In genomic region chr11:79214015-79214418, GRCm38 (mm10) we compare ENCODE assay signal across 8 mouse cellular contexts. TPM values are rescaled to one million over a fixed set of nuclear protein-coding genes. Genes with fewer than 3 reads are reported as not detected.
DNase-seq lines count a peak whose midpoint lies in the region; ATAC-seq and TF ChIP-seq lines count a peak whose summit lies in the region.

No protein-coding gene starts in this region.

- no peak overlapping the region for H3K4me2 ChIP-seq in embryonic facial prominence, embryonic 13.5 days
- no peak overlapping the region for H3K4me2 ChIP-seq in kidney, embryonic 14.5 days (replicated peaks; ENCODE audit: low read depth, low read length)
- H3K4me2 ChIP-seq in limb, embryonic 14.5 days (replicated peaks; ENCODE audit: low read depth, low read length, severe bottlenecking) = no peak overlapping the region
- no peak overlapping the region for H3K4me2 ChIP-seq in midbrain, embryonic 16.5 days (ENCODE audit: low read length)

- H3K9ac ChIP-seq in embryonic facial prominence, embryonic 13.5 days = no peak overlapping the region
- no peak overlapping the region; the same call in 1 of the 2 replicates for H3K9ac ChIP-seq in kidney, embryonic 14.5 days (ENCODE audit: low read depth, low read length)
- H3K9ac ChIP-seq in limb, embryonic 14.5 days (ENCODE audit: low read depth, low read length, severe bottlenecking) = no peak overlapping the region
- H3K9ac ChIP-seq in midbrain, embryonic 16.5 days (ENCODE audit: low read depth, low read length) = no peak overlapping the region

- H3K27me3 ChIP-seq in embryonic facial prominence, embryonic 13.5 days = no peaks in the 10 kb centered on the region
- no peaks in the 10 kb centered on the region for H3K27me3 ChIP-seq in kidney, embryonic 14.5 days (ENCODE audit: control insufficient read depth, insufficient read depth, low read length)
- no peaks in the 10 kb centered on the region for H3K27me3 ChIP-seq in limb, embryonic 14.5 days (ENCODE audit: control insufficient read depth, insufficient read depth, low read length)
- no peaks in the 10 kb centered on the region for H3K27me3 ChIP-seq in midbrain, embryonic 16.5 days (ENCODE audit: control insufficient read depth, insufficient read depth, low read depth, low read length)
- no peaks in the 10 kb centered on the region for H3K27me3 ChIP-seq in spleen, adult 2 months (ENCODE audit: control insufficient read depth, insufficient read depth, low read length)

- TF ChIP-seq CTCF in spleen, adult 2 months (IDR thresholded peaks at IDR 0.05; ENCODE audit: extremely low read depth, insufficient read depth, insufficient read length, insufficient replicate concordance) = peak; percentile 99

- H3K36me3 ChIP-seq in embryonic facial prominence, embryonic 13.5 days = no peaks in the 10 kb centered on the region
- H3K36me3 ChIP-seq in kidney, embryonic 14.5 days (ENCODE audit: control insufficient read depth, insufficient read depth, low read length) = no peaks in the 10 kb centered on the region
- H3K36me3 ChIP-seq in limb, embryonic 14.5 days (ENCODE audit: control insufficient read depth, insufficient read depth, low read length) = no peaks in the 10 kb centered on the region
- H3K36me3 ChIP-seq in midbrain, embryonic 16.5 days (ENCODE audit: control insufficient read depth, insufficient read depth, low read length) = no peaks in the 10 kb centered on the region
- no peaks in the 10 kb centered on the region for H3K36me3 ChIP-seq in spleen, adult 2 months (ENCODE audit: control insufficient read depth, insufficient read depth, low read length)

- peak; percentile 95 for DNase-seq in 3T3-L1 (ENCODE audit: low read depth, low spot score)
- peak; percentile 97 to 98 for DNase-seq in adrenal gland, postnatal 36 days
- peak; percentile 95 to 98 for DNase-seq in heart, adult 9 months (ENCODE audit: low spot score in 2 of 2)
- peak; percentile 64 for DNase-seq in limb, embryonic 14.5 days (ENCODE audit: low spot score)
- peak; percentile 39 to 82 for DNase-seq in spleen, adult 2 months (ENCODE audit: low read depth in 1 of 2, low spot score in 2 of 2)

- 0 out of 2 replicates have a peak, but pooled peaks cover 5% of the 10 kb centered on the region for H3K4me1 ChIP-seq in embryonic facial prominence, embryonic 13.5 days
- peaks cover 4% of the 10 kb centered on the region; the same call in 1 of the 2 replicates for H3K4me1 ChIP-seq in kidney, embryonic 14.5 days (ENCODE audit: control insufficient read depth, insufficient read depth, low read length)
- no peaks in the 10 kb centered on the region for H3K4me1 ChIP-seq in limb, embryonic 14.5 days (ENCODE audit: control insufficient read depth, insufficient read depth, low read length)
- H3K4me1 ChIP-seq in midbrain, embryonic 16.5 days (ENCODE audit: control insufficient read depth, insufficient read depth, low read length) = peaks cover 2% of the 10 kb centered on the region; the same call in 1 of the 2 replicates
- peaks cover 2% of the 10 kb centered on the region; the same call in 1 of the 2 replicates for H3K4me1 ChIP-seq in spleen, adult 2 months (ENCODE audit: control insufficient read depth, insufficient read depth, insufficient read length)

- no peak for TF ChIP-seq POLR2A in limb, embryonic 14.5 days (IDR thresholded peaks at IDR 0.05; ENCODE audit: borderline replicate concordance, extremely low read depth, insufficient read depth, insufficient read length)
- no peak for TF ChIP-seq POLR2A in spleen, adult 2 months (IDR thresholded peaks at IDR 0.05; ENCODE audit: low read depth, low read length)

- ATAC-seq in embryonic facial prominence, embryonic 13.5 days (ENCODE audit: insufficient number of reproducible peaks, insufficient read depth, low FRiP score, low TSS enrichment, low read depth) = peak; percentile 56
- peak; percentile 92 for ATAC-seq in kidney, embryonic 14.5 days (ENCODE audit: low FRiP score, low TSS enrichment)
- ATAC-seq in limb, embryonic 14.5 days (ENCODE audit: low FRiP score, low read depth) = peak; percentile 85
- ATAC-seq in midbrain, embryonic 16.5 days = peak; percentile 70; the same call in 1 of the 2 replicates

- H3K27ac ChIP-seq in embryonic facial prominence, embryonic 13.5 days = no peak overlapping the region; the same call in 1 of the 2 replicates
- H3K27ac ChIP-seq in kidney, embryonic 14.5 days (ENCODE audit: low read depth, low read length) = peak overlapping the region; percentile 37; the same call in 1 of the 2 replicates
- H3K27ac ChIP-seq in limb, embryonic 14.5 days (replicated peaks; ENCODE audit: low read depth, low read length) = no peak overlapping the region
- no peak overlapping the region for H3K27ac ChIP-seq in midbrain, embryonic 16.5 days (ENCODE audit: low read length)
- no peak overlapping the region for H3K27ac ChIP-seq in spleen, adult 2 months (ENCODE audit: insufficient read depth, low read length)

- no peaks in the 10 kb centered on the region for H3K9me3 ChIP-seq in embryonic facial prominence, embryonic 13.5 days
- H3K9me3 ChIP-seq in kidney, embryonic 14.5 days (ENCODE audit: control insufficient read depth, low read length) = no peaks in the 10 kb centered on the region; the same call in 1 of the 2 replicates
- no peaks in the 10 kb centered on the region for H3K9me3 ChIP-seq in limb, embryonic 14.5 days (ENCODE audit: control insufficient read depth, low read length)
- no peaks in the 10 kb centered on the region for H3K9me3 ChIP-seq in midbrain, embryonic 16.5 days (replicated peaks; ENCODE audit: control insufficient read depth, low read length, poor library complexity, severe bottlenecking)

- 8% methylated on average over 14 of the region's 14 CpGs for WGBS in embryonic facial prominence, embryonic 13.5 days
- 10% methylated on average over 14 of the region's 14 CpGs for WGBS in kidney, embryonic 14.5 days
- 9% methylated on average over 14 of the region's 14 CpGs for WGBS in limb, embryonic 14.5 days
- WGBS in midbrain, embryonic 16.5 days = 12% methylated on average over 14 of the region's 14 CpGs
- WGBS in spleen, adult 2 months = 12% methylated on average over 14 of the region's 14 CpGs

- H3K4me3 ChIP-seq in embryonic facial prominence, embryonic 13.5 days = no peak overlapping the region
- H3K4me3 ChIP-seq in kidney, embryonic 14.5 days (ENCODE audit: low read length) = no peak overlapping the region
- no peak overlapping the region for H3K4me3 ChIP-seq in limb, embryonic 14.5 days (replicated peaks; ENCODE audit: low read length)
- no peak overlapping the region for H3K4me3 ChIP-seq in midbrain, embryonic 16.5 days (ENCODE audit: low read depth, low read length)
- H3K4me3 ChIP-seq in spleen, adult 2 months (ENCODE audit: extremely low read depth, insufficient read depth, insufficient read length) = no peak overlapping the region

RNA-seq across cellular contexts. Expression of gene Wsb1, which starts 40.5 kb away (rescaled TPM):
- 10 to 100 TPM; 39.2 to 49.4 TPM for total RNA-seq in adrenal gland, postnatal 36 days (2021)
- 339 and 403 TPM in 2 replicates for polyA plus RNA-seq in embryonic facial prominence, embryonic 13.5 days (2015; fragmentation: Nextera tagmentation; extraction: Ambion mirVana)
- polyA plus RNA-seq in kidney, embryonic 14.5 days (2014; fragmentation: Nextera tagmentation; extraction: Ambion mirVana) = 241 and 403 TPM in 2 replicates
- 640 and 929 TPM in 2 replicates for polyA plus RNA-seq in limb, embryonic 14.5 days (2012; rRNA removed)
- 384 and 448 TPM in 2 replicates for polyA plus RNA-seq in limb, embryonic 14.5 days (2014; fragmentation: Nextera tagmentation; extraction: Ambion mirVana)
- 499 and 559 TPM in 2 replicates for polyA plus RNA-seq in midbrain, embryonic 16.5 days (2015; fragmentation: Nextera tagmentation; extraction: Ambion mirVana)
- 30.1 and 48.1 TPM in 2 replicates for polyA plus RNA-seq in spleen, adult 2 months (2012; rRNA removed)
